Mouse (Mus musculus) cerebellum, adult 2 months (tissue): ENCODE results near the gene Mpped1.

Experiments
- CTCF ChIP-seq: fragments of 200-500 bp; IDR thresholded peaks from 2 replicates; pipeline ENCODE4 v1.5.1; 2011; ENCODE audit warnings: low read depth, mild to moderate bottlenecking, control low read depth, low read length, moderate library complexity, borderline replicate concordance; ENCODE audit not compliant: insufficient read depth
- POLR2A ChIP-seq: fragments of 200-500 bp; IDR thresholded peaks from 2 replicates; pipeline ENCODE4 v1.6.1; 2011; ENCODE audit warnings: low read length, control low read depth, borderline replicate concordance; ENCODE audit not compliant: insufficient read depth

- TF ChIP-seq POLR2A: no peak
- no peak for TF ChIP-seq CTCF
Measured at GRCm38 (mm10) chr15:83771346-83772053, 7.8 kb upstream of the Mpped1 start.
